Mouse (Mus musculus) heart, adult 11 months (tissue): ENCODE data around the gene Eif4enif1.

Experiments
- DNase-seq: peaks from one replicate; pipeline ENCODE4 v3.0.0; 2022

Gene Eif4enif1

DNA sequence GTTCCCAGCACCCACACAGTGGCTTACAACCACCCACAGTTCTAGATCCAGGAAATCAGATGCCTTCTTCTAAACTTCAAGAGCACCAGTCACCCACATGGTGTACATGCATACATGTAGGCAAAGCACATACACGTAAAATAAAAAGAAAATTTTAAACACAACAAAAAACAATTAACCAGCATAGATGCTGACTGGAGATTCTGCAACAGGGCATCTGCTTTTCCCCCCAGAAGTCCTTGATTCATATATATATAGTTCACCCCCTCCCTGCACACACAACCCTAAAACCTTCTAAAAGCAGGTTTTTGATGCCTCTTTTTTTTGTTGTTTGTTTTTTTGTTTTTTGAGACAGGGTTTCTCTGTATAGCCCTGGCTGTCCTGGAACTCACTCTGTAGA is 19.5 kb upstream of the Eif4enif1 start:
- DNase-seq = peak; percentile 86

DNA sequence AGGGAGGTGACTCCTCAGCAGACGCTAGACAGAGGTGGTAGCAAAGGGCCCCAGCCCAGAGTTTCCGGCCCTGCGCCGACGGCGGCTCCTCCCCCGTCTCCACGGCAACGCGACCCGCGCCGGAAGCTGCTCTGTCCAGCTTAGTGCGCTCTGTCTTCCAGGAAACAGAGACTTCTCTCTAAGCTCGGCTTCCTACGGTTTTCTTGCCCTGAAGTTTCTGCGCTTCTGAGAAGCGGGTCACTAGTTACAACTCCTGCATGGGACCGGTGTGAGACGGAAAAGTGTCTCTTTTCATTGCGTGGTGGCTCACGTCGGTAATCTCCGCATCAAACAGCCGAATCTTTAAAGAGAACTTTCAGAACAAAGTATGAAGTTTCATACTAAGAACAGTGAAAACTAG is 8.8 kb upstream of the Eif4enif1 start, which contains the start of gene Sfi1:
Gene Sfi1 (minus strand): TSS at position 101 of the 400 bp plus-strand sequence.
- no peak for DNase-seq

DNA sequence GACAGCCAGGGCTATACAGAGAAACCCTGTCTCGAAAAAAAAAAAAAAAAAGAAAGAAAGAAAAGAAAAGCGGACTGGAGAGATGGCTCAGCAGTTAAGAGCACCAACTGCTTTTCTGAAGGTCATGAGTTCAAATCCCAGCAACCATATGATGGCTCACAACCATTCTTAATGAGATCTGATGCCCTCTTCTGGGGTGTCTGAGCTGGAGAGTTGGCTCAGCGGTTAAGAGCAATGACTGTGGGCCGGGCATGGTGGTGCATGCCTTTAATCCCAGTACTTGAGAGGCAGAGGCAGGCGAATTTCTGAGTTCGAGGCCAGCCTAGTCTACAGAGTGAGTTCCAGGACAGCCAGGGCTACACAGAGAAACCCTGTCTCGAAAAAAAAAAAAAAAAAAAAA is 1.6 kb upstream of the Eif4enif1 start:
- DNase-seq = peak; percentile 80

DNA sequence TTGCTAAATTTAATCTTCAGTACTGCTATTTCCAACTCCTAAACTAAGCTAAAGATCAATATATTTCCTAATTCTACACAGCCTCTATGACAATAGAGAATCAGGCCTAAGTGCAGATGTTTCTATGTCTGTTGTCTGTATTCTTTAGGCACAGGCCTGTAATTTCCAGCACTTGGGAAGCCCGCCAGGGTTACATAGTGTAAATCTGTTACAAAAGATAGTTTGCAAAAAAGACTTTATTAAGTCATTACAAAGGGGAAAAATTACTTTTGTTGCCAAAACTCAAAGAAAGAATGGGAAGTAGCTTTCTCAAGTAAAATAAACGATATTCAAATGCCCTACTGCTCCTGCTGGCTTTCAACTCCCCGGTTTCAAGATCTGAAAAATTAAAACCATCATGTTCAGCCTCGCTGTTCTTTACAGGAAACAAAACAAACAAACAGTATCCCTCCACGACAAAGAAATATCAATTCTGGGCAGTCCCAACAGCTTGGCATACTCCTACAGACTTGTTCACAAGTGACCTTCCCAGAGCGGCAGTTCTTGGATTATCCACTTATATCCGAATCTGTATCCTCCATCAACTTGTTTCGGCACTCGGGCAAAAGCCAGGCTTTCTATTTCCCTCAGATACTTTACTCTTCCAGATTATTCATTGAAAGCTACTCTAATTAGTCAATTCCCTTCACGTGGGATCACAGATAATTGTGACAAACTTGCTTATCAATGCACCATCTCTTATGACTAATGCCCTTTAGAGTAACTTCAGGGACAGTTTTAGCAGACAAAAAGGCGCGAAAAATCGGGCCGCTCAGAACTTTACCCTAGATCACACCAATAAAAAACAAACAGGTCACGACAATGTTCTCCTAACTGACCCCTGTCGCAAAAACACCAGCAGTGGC is 614 bp upstream of the Eif4enif1 start:
- DNase-seq = peak; percentile 83

DNA sequence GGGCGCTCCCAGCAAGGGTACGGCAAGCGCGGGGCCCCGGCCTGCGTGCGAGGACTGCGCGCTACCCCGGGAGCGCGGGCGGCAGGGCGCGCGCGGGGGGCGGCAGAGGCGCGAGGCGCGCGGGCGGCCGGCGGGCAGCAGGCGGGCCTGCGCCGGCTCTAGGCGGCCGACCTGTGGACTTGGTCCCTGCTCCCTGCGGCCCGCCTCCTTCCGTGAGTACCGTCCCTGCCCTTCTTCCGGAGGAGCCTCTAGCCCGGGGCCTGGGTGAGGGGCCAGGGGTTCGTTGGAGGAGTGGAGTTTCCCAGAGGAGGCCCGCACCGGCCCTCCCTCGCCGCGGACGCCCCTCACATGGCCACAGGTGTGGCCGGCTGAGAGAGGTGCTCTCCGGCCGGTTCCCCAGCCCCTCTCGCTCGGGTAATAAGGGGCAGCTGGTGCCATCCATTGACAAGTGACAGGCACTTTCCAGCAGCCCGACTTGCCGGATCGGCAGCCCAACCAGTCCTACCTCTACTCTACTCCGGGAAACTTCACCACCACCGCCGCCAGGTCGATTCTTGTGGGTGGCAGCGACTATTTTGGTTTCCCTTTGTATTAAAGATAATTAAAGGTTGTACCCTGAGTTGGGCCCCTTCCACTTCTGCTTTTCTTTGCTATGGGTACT is 719 bp downstream of the Eif4enif1 start:
- peak; percentile 97 for DNase-seq

DNA sequence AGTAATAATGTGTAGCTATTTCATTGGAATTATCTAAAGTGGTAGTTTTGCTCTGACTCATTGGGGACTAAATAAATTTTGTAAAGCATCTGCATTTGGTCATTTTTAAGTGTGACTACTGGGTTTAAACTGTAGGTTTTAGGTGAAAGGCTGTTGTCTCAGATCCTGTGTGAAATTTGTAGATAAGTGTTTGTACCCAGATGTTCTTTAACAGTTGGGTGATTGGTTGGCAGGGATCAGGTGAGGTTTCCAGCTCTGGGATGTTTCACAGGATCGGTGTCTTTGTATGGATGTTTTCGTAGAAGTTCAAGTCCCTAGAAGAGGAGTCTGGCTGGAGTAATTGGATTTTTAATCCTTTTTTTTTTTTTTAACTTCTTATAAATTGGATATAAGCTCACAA is 1.6 kb downstream of the Eif4enif1 start:
- DNase-seq = peak; percentile 14

DNA sequence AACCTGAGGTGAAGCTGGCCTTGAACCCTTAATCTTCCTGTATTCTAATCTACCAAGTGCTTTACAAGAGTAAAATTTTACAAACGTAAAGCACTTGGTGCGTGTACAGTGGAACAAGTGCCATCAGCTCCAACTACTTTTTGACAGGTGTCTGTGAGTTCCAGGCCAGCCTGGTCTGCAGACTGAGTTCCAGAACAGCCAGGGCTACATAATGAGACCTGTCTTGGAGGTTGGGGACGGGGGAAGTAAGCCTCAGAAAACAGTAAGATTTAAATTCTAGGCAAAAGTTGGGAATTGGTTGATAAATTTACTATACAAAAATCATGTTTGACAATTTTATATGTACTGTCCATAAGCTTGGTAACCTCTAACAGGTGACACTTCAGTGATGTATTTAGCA is 3.0 kb downstream of the Eif4enif1 start:
- peak; percentile 63 for DNase-seq

DNA sequence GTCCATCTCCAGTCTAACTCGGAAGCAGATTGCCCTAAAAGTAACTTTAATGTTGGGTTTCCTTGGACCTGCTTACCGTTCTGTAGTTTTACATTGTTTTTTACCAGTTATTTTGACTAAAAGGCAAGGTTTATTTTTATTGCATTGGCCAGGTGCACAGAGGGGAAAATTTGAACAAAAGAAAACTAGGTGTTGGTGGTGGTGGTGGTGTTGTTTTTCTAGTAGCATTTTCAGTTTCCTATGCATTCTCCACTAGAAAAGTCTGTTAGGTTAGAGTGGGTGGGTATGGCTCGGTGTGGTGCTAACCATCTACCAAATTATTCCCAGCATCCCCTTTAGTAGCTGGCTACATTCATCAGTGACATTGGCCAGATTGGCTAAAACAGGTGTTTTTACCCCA is 4.6 kb downstream of the Eif4enif1 start:
- DNase-seq = peak; percentile 57

DNA sequence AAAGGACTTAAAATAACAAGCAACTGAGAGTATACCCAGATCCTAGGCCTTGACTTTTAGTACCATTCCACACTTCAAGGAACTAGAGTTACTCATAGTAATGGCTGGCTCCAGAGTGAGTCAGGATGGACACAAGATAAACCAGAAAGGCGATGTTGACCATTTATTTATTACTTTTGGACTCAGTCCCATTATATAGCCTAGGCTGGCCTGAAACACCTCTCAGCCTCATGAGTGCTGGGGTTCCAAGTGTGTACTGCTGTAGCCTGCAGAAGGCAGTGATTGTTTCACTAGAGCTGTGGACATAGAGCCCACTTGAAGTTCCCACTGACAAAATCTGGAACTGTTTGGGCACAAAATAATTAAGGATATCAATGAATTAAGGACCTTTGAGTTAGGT is 10.3 kb downstream of the Eif4enif1 start:
- DNase-seq = peak; percentile 61

DNA sequence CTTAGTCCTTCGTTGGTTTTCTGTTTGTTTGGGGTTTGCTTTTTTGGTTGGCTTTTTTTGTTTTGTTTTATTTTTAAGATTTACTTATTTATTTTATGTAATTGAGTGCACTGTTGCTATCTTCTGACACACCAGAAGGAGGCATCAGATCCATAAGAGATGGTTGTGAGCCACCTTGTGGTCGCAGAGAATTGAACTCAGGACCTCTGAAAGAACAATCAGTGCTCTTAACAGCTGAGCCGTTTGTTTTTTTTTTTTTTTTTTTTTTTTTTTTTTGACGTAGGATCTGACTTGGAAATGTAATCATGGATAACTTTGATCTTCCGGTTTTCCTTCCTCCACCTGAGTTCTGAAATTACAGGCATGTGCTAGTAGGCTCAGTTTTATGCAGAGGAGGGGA is 20.9 kb downstream of the Eif4enif1 start:
- peak; percentile 2 for DNase-seq

DNA sequence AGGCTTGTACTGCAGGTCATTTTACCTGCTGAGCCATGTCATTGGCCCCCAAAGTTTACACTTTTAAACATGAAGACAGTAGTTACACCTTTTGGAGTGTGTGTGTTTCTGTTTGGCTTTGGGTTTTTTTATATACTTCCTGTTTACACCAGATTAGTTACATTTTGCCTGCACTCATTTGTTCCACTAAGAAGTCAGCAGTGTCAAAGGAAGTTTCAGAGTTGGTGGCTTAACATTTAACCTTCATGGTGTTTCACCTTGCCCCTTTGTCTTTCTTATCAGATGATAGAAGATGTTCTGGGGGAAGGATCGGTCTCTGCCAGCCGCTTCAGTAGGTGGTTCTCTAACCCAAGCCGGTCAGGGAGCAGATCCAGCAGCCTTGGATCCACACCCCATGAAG is 24.9 kb downstream of the Eif4enif1 start:
- DNase-seq = peak; percentile 68

DNA sequence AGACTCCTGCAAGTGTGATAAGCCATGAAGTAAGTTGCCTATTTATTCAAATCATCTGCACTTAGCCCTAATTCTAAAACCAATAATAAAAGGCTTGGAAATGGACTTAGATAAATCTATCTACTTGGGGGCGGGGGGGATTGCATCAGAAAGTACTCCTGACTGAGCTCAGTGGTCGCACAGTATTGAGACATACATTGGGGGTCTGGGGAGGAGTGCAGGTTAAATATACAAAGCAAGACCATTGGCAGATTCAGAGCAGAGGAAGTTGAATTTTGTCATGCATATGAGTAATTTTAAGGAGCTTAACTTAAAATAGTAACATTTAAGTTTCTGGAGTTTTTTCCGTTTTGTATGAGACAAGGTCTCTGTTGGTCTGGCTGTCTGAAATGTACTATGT is 30.1 kb downstream of the Eif4enif1 start:
- no peak for DNase-seq

DNA sequence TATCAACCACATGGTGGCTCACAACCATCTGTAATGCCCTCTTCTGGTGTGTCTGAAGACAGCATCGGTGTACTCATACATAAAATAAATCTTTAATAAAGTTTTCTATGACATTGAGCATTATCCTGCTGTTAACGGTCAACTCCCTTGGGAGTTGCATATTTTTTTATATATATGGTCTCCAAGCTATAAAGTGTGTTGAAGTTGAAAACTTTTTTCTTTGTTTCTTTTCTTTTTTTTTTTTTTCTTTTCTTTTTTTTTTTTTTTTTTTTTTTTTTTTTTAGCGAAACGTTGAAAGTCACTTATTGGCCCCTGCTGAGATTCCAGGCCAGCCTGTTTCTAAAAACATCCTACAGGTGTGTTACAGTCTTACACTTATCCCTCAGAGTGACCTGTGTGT is 31.5 kb downstream of the Eif4enif1 start:
- DNase-seq = no peak

DNA sequence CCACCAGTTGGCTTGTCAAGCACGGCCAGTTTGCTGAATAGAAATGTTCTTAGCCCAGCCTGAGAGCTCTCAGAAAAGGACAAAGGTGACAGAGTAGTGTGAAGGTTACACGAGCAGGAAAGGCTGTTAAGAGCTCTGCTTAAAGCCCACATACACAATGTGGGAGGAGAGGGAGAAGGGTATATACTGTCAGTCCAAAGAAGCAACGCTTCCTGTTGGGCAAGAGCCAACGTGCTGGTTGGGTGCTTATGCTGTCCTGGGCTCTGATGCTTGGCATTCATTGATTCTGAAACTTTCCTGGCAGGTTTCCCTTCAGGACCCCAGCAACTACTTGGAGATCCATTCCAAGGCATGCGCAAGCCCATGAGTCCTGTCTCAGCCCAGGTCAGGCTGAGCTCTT is 33.1 kb downstream of the Eif4enif1 start:
- peak; percentile 82 for DNase-seq

DNA sequence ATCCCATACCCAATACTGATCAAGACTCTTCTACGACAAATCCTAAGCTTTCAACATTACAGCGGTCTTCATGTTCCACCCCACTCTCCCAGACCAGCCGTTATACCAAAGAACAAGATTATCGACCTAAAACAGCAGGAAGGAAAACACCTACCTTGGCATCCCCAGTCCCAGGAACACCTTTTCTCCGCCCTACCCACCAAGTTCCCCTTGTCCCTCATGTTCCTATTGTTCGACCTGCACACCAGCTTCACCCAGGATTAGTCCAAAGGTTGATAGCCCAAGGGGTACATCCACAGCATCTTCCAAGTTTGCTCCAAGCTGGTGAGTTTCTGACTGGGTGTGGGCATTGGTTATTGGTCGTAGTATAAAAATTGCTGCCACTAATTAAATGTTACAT is 40.2 kb downstream of the Eif4enif1 start:
- DNase-seq = peak; percentile 79

DNA sequence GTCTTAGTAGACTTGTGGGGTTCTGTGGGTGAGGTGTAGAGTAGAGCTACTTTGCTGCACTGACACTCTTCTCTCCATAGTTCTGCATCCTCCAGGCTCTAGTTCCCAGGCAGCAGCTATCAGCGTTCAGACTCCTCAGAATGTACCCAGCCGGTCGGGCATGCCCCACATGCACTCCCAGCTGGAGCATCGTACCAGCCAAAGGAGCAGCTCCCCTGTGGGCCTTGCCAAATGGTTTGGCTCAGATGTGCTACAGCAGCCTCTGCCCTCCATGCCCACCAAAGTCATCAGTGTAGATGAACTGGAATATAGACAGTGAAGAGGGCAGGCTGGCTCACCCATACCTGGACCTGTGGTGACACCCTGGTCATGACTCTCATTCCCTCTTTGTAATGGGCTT is 41.6 kb downstream of the Eif4enif1 start:
- peak; percentile 86 for DNase-seq

DNA sequence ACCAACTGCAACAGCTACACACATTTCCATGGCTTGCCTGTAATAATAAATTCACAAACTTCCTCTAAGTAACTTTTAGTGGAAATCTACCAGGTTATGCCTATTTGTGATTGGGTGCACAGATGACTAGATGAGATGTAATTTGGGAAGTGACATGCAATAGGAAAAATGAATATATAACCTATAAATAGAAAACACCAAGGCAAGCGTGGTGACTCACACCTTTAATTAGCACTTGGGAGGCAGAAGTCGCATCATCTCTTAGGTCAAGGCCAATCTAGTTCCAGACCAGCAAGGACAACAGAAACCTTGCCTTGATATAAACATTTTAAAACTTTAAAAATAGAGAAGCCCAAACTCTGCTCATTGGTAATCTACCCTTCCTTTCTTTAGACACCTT is 45.2 kb downstream of the Eif4enif1 start:
- DNase-seq = no peak

DNA sequence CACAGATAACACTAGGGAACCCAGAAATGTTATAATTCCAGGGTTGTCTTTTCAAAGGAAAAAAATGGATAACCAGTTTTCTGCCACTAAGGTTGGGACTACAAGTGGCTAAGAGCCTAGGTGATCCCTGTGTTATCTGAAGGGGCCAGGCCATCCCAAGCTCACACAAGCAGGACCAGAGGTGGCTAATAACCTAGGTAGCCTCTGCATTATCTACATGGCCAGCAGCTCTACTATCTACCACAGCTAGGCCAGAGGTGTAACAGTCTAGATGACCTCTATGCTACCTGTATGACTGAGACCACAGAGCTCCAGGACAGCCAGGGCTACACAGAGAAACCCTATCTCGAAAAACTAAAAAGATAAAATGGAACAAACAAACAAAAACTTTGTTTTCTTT is 57.3 kb downstream of the Eif4enif1 start:
- DNase-seq = peak; percentile 61

DNA sequence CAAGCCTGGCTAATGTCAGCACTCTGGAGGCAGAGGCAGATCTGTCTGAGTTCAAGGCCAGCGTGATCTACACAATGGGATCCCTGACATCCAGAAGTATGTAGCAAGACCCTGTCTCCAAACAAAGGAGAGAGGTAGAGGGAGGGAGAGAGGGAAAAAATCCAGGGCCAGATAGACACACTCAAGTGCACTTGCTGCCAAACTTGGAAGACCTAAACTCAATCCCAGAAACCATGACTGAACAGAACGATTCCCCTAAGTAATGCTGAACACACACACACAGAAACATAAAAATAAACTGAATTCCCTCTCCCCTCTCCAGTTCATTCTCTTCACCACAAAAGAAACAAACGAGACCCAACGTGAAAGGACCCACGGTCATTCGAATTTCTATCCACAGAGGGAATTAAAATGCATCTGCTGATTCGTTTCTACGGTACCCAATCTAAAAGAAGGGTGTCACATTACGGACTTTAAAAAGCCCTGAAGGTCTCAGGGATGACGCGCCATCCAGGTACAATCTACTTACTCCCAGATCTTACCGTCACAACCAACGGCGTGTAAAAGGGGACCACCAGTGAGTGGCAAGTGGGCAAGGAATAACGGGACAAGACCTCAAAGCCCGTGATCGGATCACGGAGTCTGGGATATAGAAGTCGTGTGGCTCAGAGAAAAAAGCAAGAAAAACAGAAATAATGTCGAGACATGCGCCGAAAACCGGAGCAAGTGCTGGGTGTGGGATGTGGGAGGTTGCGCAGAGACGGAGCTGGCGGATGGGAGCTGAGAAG is 63.3 kb downstream of the Eif4enif1 start:
- peak; percentile 75 for DNase-seq

DNA sequence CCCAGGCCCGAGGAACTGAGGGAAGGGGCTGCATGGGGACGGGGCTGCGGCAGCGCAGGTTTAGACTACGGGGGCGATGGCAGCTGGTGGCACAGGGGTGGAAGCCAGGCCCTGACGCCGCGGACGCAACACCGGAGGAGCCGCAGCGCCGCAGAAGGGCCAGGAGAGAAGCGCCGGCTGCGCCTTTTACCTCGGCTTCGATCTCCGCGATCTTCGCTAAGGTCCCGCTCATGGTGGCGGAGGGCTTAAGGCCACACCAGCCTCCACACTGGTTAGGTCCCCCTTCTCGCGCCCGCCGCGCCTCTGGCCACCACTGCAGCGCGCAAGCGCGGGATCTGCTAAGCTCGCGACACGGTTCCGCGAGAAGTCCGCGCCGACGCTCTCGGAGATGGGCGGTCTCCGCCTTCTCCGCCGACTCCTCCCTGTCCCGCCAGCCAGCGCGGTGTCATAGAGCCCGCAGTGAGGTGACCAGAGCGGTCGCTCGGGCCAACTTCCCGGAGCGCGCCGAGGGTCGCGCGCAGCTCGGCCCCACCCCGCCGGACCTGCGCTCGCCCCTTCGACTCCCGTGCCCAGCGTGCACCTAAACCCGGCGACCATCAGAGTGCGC is 64.0 kb downstream of the Eif4enif1 start, which contains the start of gene Drg1:
Gene Drg1 (minus strand): TSS at position 337 of the 607 bp plus-strand sequence.
- peak; percentile 99 for DNase-seq

DNA sequence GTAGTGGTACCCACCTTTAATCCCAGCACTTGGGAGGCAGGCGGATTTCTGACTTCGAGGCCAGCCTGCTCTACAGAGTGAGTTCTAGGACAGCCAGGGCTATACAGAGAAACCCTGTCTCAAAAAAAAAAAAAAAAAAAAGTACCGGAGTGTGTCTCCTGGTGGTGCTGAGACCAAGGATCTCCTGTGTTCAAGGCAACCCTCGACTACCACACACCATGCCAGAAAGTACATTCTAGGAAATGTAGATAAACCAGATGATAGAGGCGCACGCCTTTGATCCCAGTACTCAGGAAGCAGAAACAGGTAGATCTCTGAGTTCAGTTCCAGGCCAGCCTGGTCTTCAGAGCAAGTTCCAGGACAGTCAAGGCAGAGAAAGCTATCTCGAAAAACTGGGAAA is 64.9 kb downstream of the Eif4enif1 start:
- peak; percentile 84 for DNase-seq

DNA sequence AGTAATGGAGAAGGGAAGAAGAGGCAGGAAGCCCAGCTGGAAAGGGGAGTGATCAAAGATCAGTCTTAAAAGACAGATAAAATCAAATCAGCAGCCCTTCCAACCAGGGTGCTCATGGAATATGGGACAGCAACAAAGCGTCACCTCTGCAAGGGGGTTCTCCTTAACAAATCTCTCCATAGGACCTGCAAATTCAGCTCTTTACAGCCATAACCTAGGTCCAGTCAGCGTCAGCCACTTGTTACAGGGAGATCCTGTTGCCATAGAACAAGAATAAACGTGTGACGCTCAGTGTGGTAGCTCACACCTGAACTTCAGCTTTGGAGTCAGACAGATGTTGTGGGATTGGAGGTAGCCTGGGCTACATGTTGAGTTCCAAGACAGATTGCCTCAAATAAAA is 67.0 kb downstream of the Eif4enif1 start:
- peak; percentile 61 for DNase-seq

DNA sequence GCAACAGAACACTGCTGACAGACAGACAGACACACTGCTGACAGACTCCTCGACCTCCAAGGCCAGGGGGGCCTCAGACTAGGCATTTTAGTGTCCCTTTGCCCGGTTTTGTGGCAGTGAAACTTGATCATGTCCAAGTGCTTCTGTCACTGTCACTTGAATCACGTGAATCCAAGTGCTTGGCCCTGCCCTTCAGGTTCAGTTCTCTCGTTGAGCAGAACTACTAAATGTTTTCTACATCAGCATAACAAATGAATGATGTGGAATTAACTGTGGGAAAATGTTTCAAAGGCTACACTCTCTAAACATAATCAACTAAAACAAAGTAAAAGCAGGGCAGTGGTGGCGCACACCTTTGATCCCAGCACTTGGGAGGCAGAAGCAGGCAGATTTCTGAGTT is 76.2 kb downstream of the Eif4enif1 start:
- DNase-seq = no peak
